Mouse (Mus musculus): ENCODE data around the gene 1700047I17Rik2. TPM values are rescaled to one million over a fixed set of nuclear protein-coding genes. Genes with fewer than 3 reads are reported as not detected.

Gene 1700047I17Rik2
- not detected for polyA plus RNA-seq (2017; shearing (Covaris generic))

DNA sequence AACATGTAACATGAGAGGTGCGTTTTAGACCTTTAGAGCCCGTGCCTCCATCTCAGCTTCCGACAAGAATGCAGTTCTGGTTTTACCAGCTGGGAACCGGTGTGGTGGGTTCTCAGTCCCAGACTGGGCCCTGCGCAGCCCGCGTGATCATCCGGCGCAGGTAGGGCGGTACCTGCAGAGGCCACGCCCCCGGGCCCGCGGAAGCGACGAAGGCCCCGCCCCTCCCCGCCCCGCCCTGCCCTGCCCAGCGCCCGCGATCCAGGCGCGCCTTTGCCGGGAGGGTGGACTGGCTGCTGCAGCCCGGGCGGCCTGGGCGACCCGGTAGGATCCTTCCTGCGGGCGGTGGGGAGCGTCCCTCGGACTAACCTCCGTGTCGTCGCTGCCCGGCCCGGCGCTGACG is at the start of gene 1700047I17Rik2:
Gene 1700047I17Rik2, plus strand, starts transcription at position 287 of the 400 bp plus-strand sequence.

DNA sequence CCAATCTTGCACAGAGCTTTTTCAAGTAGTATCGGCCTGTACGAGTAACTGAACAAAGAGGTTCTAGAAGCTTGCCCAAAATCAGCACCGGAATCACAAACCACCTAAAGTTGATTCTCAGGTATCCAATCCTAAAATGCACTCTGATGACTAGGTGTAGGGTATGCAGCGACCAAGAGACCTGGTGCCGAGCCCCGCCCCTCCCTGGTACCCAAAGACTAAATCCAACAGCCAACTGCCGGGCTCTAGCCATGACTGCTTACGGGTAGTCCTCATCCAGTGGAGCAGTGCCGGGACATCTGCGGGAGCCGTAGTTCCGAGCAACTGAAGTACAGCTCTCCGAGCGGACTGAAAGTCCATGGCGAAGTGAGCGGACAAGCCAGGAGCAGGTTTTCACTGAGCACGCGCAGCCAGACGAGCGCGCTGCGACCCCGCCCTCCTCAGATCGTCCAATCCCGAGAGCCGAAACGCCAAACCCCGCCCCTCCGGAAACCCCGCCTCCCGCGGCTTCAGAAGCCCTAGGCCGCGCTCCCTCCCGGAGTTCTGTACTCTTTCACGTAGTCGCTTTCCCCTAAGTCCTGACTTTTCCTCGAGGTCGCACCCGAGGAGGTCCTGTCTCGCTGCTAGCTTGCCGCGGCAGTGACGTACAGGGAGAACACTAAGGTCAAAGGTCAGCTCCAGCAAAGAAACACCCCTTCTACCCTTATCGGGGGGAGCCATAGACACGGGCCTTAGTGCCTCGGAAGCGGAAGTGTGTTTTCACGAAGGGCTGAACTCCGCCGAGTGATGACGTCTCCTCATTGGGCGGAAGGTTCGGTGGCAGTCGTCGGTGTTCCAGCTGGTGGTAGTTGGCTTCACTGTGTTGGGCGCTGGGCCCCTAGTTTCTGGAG is 44.6 kb upstream of the 1700047I17Rik2 start, which contains the start of gene Srp54b:
Gene Srp54b, plus strand, starts transcription at position 546 of the 890 bp plus-strand sequence.

DNA sequence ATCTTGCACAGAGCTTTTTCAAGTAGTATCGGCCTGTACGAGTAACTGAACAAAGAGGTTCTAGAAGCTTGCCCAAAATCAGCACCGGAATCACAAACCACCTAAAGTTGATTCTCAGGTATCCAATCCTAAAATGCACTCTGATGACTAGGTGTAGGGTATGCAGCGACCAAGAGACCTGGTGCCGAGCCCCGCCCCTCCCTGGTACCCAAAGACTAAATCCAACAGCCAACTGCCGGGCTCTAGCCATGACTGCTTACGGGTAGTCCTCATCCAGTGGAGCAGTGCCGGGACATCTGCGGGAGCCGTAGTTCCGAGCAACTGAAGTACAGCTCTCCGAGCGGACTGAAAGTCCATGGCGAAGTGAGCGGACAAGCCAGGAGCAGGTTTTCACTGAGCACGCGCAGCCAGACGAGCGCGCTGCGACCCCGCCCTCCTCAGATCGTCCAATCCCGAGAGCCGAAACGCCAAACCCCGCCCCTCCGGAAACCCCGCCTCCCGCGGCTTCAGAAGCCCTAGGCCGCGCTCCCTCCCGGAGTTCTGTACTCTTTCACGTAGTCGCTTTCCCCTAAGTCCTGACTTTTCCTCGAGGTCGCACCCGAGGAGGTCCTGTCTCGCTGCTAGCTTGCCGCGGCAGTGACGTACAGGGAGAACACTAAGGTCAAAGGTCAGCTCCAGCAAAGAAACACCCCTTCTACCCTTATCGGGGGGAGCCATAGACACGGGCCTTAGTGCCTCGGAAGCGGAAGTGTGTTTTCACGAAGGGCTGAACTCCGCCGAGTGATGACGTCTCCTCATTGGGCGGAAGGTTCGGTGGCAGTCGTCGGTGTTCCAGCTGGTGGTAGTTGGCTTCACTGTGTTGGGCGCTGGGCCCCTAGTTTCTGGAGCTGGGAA is 30.5 kb downstream of the 1700047I17Rik2 start, which contains the start of gene Srp54c:
Gene Srp54c, plus strand, starts transcription at position 543 of the 894 bp plus-strand sequence.

Other genes starting within 250 kb of the 1700047I17Rik2 start
- not detected for gene Gm20403, start 213.1 kb upstream of the 1700047I17Rik2 start, polyA plus RNA-seq (2017; shearing (Covaris generic))
- gene Baz1a, start 185.2 kb upstream of the 1700047I17Rik2 start, polyA plus RNA-seq (2017; shearing (Covaris generic)) = 12.3 TPM
- 21.2 TPM for gene 2700097O09Rik, start 119.5 kb upstream of the 1700047I17Rik2 start, polyA plus RNA-seq (2017; shearing (Covaris generic))
- gene Srp54a, start 119.3 kb upstream of the 1700047I17Rik2 start, polyA plus RNA-seq (2017; shearing (Covaris generic)) = 174 TPM
- 12.1 TPM for gene Fam177a, start 75.1 kb upstream of the 1700047I17Rik2 start, polyA plus RNA-seq (2017; shearing (Covaris generic))
- 41.6 TPM for gene Srp54b, start 44.5 kb upstream of the 1700047I17Rik2 start, polyA plus RNA-seq (2017; shearing (Covaris generic))
- gene Srp54c, start 30.6 kb downstream of the 1700047I17Rik2 start, polyA plus RNA-seq (2017; shearing (Covaris generic)) = 77.9 TPM
- gene 1110008L16Rik, start 100.0 kb downstream of the 1700047I17Rik2 start, polyA plus RNA-seq (2017; shearing (Covaris generic)) = 10.1 TPM
- 21.1 TPM for gene Ppp2r3c, start 103.4 kb downstream of the 1700047I17Rik2 start, polyA plus RNA-seq (2017; shearing (Covaris generic))
- 338 TPM for gene Psma6, start 184.6 kb downstream of the 1700047I17Rik2 start, polyA plus RNA-seq (2017; shearing (Covaris generic))